Mouse (Mus musculus) adrenal gland, postnatal 4 days (tissue): ENCODE results near the gene Olfr591. TPM values are rescaled to one million over a fixed set of nuclear protein-coding genes. Genes with fewer than 3 reads are reported as not detected.
"Not testable (repeated sequence)": the region's sequence is repeated elsewhere in the genome, so short reads cannot be mapped to it uniquely, and the experiment has no call there.

Source experiments
- DNase-seq, 2 experiments: peaks; one replicate each; pipeline ENCODE4 v3.0.0; 2021 to 2022; ENCODE audit warnings: low spot score in 2 of 2, mixed read lengths in 2 of 2
- long read RNA-seq, 2 experiments: library from polyadenylated mRNA; stranded (forward); transcript quantifications; one replicate each; pipeline ENCODE4 v2.0.0; 2021
- total RNA-seq, 2 experiments: library from RNA; stranded (reverse); gene quantifications; 2 replicates each; pipeline ENCODE4 v1.2.3; 2021

Gene Olfr591
- not detected for total RNA-seq
- long read RNA-seq, experiment 1 = 0 reads
- long read RNA-seq, experiment 2 = 0 reads

DNA sequence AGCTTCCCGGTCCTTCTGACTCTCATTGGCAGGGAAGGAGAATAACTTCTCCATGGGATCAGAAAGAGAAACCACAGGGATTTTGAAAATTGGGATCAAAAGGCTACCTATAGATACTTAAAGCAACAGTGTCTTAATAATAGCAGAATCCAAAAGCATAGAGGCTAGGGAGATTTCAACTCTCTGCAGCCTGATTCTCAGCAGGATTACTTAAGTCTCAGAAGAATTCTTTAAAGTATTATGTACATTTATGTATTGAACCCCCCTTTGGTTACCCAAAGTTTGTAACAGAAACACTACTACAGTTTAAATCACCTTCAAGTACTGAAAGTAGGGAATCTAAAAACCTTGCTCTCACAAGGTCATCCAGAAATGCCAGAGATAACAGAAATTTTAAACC lies at the start of gene Olfr591:
Olfr591 (minus strand) TSS at position 101 of the 400 bp plus-strand sequence.
- DNase-seq = no peak

DNA sequence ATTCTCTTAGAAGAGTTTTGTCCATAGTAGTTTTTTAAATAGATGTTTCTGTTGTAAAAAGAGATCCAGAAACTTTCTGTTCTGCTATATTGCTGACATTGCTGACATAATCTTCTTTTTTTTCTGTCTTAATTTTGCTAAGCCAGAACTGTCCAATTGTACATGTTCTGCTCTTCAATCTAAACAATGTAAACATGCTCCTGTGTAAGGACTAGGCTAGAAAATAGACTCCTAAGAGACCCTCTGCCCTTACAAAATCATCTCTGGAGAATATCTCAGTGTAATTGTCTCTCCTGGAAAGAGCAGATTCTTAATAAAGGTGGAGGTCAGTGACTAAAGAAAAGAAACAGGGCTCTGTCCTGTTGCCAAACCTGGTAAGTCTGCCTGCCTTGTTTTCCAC lies 38.6 kb upstream of the Olfr591 start, which contains the start of gene Olfr594:
Olfr594 (plus strand) TSS at position 301 of the 400 bp plus-strand sequence.
- DNase-seq = no peak

DNA sequence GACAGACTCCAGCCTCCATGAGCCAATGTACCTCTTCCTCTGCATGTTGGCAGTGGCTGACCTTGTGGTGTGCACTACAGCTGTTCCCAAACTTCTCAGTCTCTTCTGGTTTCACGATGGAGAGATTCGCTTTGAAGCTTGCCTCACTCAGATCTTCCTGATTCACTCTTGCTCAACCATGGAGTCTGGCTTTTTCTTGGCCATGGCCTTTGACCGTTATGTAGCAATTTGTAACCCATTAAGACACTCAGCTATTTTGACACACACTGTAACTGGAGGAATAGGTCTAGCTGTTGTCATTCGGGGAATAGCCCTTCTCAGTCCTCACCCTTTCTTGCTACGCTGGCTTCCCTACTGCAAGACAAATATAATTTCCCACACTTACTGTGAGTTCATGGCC lies 33.9 kb upstream of the Olfr591 start:
- not testable (repeated sequence) for DNase-seq

DNA sequence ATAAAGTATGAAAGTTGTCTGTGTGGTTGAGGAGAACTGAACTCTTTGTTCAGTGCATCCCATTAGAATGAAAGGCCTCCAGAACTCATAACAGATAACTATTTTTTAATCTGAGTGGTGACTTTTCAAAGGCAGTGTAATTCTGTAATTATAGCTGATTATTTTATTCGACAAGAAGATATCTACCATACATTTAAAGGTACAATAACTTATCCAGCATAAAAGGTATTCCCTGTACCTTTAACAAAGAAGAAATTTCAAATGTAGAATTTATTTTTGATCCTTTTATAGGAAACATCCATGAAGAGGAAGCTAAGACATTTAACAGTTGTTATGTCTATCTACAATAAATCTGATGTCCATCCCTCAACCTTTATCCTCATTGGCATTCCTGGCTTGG lies 33.4 kb upstream of the Olfr591 start, which contains the start of gene Olfr593:
Olfr593 (plus strand) TSS at position 301 of the 400 bp plus-strand sequence.
- DNase-seq = no peak

DNA sequence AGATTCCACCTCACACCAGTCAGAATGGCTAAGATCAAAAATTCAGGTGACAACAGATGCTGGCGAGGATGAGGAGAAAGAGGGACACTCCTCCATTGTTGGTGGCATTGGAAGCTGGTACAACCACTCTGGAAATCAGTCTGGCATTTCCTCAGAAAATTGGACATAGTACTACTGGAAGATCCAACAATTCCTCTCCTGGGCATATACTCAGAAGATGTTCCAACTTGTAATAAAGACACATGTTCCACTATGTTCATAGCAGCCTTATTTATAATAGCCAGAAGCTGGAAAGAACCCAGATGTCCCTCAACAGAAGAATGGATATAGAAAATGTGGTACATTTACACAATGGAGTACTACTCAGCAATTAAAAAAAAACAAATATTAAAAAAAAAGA lies 6.4 kb upstream of the Olfr591 start, which contains the start of gene Olfr592:
Olfr592 (plus strand) TSS at position 301 of the 400 bp plus-strand sequence.
- DNase-seq = not testable (repeated sequence)

DNA sequence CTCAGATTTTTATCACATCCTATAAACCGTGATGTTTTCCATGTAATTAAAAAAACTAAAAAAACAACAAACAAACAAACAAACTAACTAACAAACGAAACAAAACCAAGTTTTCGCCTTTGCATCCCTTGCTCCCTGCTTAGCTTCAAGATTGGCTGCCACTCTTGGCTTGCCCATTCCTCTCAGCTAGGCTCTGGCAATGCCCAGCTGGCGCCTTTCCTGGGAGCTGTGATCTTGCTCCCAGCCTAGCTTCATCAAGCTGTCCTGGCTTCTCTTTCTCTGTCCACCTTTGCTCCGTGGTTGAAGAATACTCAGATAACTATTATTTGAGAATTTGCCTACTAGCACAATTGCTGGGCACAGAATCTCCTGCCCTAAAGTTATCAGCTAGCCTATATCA lies 8.4 kb downstream of the Olfr591 start:
- no peak for DNase-seq

DNA sequence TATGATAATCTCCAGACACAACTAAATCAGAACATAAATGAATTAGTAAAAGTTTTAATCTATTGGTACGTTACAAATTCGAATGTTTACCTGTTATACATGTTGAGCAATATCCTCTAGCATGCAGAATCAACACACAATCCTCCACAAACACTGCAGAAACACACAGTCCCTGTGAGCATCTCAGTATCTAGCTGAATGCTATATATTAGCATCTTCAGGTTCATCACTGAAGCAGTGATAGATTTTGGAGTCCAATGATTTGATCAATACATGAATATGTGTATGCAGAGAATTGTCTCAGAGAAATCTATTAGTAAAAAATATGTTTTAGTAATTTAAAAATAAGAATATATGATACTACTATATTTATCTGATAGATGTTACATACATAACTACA lies 21.9 kb downstream of the Olfr591 start, which contains the start of gene Olfr589:
Olfr589 (minus strand) TSS at position 101 of the 400 bp plus-strand sequence.
- DNase-seq = no peak

DNA sequence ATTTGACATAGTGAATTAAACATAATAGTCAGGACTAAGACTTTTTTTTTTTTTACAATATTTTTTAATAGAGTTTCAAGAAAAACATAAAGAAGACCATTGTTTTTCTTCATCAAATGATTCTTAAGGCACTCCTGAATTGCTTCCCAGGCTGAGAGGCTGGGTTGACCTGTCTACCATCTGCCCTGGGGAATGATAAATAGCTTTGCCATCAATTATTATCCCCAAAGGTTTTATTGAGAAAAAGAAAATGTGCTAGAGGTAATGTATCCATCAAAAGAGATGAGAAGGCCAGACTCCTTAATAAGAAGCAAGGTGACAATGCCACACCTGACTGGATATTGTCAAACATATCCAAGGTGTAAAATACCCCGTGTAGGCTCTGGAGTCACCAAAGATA lies 37.6 kb downstream of the Olfr591 start, which contains the start of gene Olfr588-ps1:
Olfr588-ps1 (plus strand) TSS at position 301 of the 400 bp plus-strand sequence.
- no peak for DNase-seq

DNA sequence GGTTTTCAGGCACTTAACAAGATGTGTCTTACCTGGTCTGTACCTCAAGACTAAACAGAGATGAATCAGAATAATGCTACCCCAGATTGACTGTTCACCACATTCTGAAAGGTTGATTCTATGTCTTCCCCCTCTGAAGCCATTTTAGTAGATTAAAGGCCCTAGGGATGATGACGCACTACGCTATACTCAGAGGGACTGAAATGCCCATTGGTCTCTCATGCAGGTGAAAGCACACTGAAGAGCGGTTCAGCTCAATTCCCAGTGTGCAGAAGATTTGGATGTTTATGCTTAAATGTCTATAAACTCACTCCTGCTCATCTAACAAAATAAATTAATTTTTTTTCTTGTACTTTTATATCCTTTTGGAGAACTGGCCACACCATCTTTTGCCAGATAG lies 52.6 kb downstream of the Olfr591 start, which contains the start of gene Olfr586:
Olfr586 (minus strand) TSS at position 101 of the 400 bp plus-strand sequence.
- no peak for DNase-seq

DNA sequence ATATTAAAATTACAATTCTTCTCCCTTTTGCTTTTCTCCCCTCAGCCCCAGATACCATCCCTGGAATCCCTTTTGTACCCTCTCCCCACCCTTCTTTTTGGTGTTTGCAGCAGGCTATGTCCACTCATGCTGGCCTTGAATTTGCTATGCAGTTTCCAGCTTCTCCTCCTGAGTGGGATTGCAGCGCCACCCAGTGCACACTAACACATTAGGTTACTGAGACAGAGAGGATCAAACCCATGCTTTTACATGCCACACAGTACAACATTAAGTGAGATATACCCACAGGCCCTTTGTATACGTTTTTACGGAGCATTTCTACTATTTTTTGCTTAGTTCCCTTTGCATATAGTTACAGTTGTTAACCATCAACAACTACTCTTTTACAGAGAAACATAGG lies 58.7 kb downstream of the Olfr591 start:
- DNase-seq = no peak

Other genes with a start within 250 kb of the Olfr591 start
- not detected for gene Olfr573-ps1, start 235.8 kb downstream of the Olfr591 start, total RNA-seq
- not detected for gene Olfr574, start 229.9 kb downstream of the Olfr591 start, total RNA-seq
- gene Olfr575, start 219.6 kb downstream of the Olfr591 start, total RNA-seq = not detected
- gene Olfr576, start 215.7 kb downstream of the Olfr591 start, total RNA-seq = not detected
- gene Olfr577, start 202.4 kb downstream of the Olfr591 start, total RNA-seq = not detected
- gene Olfr578, start 189.0 kb downstream of the Olfr591 start, total RNA-seq = not detected
- not detected for gene Olfr582, start 140.3 kb downstream of the Olfr591 start, total RNA-seq
- gene Olfr583, start 127.0 kb downstream of the Olfr591 start, total RNA-seq = not detected
- gene Olfr584, start 96.5 kb downstream of the Olfr591 start, total RNA-seq = not detected
- gene Olfr585, start 80.6 kb downstream of the Olfr591 start, total RNA-seq = not detected
- gene Olfr586, start 52.7 kb downstream of the Olfr591 start, total RNA-seq = not detected
- gene Olfr588-ps1, start 37.5 kb downstream of the Olfr591 start, total RNA-seq = not detected
- not detected for gene Olfr589, start 22.0 kb downstream of the Olfr591 start, total RNA-seq
- not detected for gene Olfr592, start 6.5 kb upstream of the Olfr591 start, total RNA-seq
- not detected for gene Olfr593, start 33.5 kb upstream of the Olfr591 start, total RNA-seq
- gene Olfr594, start 38.7 kb upstream of the Olfr591 start, total RNA-seq = not detected
- not detected for gene Usp17ld, start 74.2 kb upstream of the Olfr591 start, total RNA-seq
- gene Olfr596, start 127.3 kb upstream of the Olfr591 start, total RNA-seq = not detected
- gene Olfr597, start 138.0 kb upstream of the Olfr591 start, total RNA-seq = not detected
- not detected for gene Olfr598, start 145.2 kb upstream of the Olfr591 start, total RNA-seq
- gene Olfr599, start 157.6 kb upstream of the Olfr591 start, total RNA-seq = not detected
- not detected for gene Olfr600, start 171.3 kb upstream of the Olfr591 start, total RNA-seq
- not detected for gene Olfr601, start 184.3 kb upstream of the Olfr591 start, total RNA-seq
- gene Olfr603, start 207.8 kb upstream of the Olfr591 start, total RNA-seq = not detected
- not detected for gene Usp17lc, start 236.7 kb upstream of the Olfr591 start, total RNA-seq